Mouse (Mus musculus) naive thymus-derived CD4-positive, alpha-beta T cell, adult 2 months (primary cell): Measurements from ENCODE around the gene Cyp26a1.

Experiments used
- DNase-seq: peaks from one replicate; pipeline ENCODE4 v3.0.0-alpha.2; 2011; ENCODE audit warnings: low read depth

The Cyp26a1 gene

DNA sequence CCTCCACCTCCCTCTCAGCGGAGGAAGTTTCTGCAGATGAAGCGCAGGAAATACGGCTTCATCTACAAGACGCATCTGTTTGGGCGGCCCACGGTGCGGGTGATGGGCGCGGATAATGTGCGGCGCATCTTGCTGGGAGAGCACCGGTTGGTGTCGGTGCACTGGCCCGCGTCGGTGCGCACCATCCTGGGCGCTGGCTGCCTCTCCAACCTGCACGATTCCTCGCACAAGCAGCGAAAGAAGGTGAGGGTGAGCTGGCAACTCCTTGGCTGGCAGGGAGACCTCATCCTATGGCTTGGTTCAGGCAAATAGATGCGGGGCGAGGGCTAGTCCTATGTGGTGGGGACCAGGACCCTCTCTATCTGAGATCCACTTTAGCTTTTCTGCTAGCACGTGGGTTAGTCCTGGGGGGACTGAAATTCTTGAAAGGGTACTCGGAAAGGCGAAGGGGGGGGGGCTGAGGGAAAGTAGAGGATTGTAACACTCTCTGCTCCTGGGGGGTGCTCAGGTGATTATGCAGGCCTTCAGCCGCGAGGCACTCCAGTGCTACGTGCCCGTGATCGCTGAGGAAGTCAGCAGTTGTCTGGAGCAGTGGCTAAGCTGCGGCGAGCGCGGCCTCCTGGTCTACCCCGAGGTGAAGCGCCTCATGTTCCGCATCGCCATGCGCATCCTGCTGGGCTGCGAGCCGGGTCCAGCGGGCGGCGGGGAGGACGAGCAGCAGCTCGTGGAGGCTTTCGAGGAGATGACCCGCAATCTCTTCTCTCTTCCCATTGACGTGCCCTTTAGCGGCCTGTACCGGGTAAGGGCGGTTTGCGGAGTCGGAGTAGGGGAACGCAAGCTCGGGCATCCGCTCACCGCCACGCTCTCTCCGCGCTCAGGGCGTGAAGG is 919 bp downstream of the Cyp26a1 start:
- no peak for DNase-seq

DNA sequence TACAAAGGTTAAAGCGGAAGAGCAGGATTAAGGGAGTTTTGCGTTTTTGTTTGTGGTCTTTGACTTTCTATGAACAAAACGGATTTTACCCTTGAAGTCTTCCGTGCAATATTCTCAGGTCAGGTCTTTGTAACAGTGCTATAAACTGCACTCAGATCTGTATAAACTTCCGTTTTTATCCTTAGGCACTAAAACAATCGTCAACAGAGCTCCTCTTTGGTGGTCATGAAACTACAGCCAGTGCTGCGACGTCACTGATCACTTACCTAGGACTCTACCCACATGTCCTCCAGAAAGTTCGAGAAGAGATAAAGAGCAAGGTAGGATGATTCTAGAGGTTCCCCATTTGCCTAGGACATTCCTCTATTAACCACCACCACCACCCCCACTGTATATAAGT is 2.1 kb downstream of the Cyp26a1 start:
- no peak for DNase-seq

DNA sequence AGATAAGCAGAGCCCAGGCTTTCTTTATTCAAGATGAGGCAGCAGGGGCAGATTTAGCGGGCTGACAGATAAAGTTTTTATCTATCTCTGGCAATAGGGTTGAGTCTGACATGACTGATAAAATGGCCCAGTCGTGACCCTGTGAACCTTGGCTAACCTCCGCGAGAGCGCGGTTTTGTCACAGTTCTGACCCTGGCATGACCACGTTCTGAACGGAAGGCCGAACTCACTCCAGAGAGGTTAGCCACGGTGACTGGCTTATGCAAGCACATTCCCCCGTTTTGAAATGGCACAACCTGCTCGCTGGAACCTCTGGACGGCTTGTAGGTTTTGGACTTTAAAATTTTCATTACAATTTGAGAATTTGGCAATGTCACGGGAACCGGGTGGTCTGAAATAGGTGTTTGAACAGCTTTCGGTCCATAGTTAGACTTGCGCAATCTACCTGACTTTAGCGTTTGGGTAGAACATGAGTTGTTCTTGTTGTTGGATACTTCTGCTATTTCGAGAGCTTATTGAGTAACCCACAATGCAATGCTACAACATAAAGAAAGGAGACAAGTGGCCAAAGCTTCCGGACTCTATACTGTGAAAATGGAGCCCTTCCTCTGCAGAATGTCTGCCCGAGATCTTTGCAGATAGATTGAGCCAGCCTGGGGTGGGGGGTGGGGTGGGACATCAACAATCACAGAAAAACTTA is 4.9 kb downstream of the Cyp26a1 start:
- no peak for DNase-seq

DNA sequence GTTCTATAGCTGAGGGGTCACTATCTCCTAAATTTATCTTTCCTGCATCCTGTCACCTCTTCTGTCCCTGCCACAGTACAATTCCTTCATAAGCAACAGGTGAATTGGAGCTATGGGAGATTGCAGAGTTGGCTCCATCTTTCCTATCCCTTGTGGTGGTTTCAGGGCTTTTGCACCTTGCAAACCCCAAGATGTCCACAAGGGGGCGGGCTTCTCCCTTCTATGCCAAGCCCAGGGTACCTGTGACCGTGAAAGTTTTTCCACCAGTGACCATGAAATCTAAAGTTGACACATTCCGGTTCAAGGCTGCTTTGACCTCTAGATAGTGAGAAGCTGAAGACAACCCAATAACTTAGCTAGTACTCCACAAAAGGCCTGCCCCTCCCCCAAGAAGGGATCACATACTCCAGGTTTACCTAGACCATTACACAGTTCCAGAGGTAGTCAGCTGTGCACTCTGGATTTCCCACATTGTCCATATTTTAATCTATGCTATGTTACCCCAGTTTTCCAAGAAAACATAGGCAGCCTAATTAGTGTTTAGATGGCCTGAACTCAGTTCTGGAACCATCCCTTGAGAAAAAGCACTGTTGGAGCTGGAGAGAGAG is 6.4 kb downstream of the Cyp26a1 start:
- DNase-seq: peak; percentile 57

DNA sequence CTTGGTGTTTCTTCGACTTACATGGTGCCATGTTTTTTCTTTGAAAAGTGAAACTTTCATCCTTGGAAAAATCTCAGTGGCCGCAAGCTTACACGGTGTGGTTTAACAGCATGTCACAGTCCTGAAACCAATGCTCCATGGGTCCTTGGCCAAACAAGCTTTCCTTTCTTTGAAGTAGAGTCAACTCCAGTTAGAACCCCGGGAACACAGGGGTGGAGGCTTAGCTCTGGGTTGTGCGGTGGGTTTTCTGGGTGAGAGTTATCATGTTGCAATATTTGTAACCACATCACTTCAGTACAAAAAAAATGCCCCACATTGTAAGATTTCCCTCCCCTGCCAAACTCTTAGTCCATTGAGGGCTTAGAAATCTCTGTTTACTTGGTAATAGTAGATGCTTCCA is 8.1 kb downstream of the Cyp26a1 start:
- DNase-seq: no peak

DNA sequence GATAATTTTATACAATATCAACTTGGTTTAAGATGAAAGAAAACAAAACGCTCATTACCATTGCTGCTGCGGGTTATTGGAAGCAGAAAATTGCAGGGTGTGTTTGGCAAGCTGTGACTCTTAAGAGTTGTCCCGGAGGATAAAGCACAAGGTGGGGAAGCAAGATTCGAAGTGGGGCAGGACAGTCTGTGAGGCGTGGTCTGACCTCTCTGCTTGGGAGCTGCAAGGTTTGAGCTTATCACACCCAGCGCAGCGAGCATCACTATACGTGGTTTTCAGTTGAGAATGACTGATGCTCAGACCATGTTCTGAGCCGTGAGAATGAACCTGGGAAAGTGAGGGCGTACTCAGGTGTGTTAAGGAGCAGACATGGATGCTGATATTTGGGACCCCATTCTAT is 17.1 kb downstream of the Cyp26a1 start:
- DNase-seq: no peak

DNA sequence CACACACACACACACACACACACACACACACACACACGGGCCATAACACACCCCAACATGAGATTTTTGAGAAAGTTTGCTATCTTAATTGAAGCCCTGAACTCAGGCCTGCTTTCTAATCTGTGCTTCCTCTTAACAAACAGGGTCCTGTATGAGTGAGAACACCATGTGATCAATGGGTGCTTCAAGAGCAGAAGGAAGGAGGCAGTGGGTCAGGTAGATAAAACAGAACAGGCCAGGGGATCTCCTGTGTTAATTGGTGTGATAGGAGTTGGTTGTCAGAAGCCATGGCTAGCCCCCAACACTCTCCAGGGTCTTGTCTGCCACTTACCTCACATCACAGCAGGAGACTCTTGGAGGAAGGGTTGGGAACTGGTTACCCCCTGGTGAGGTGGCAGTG is 18.4 kb downstream of the Cyp26a1 start:
- no peak for DNase-seq

DNA sequence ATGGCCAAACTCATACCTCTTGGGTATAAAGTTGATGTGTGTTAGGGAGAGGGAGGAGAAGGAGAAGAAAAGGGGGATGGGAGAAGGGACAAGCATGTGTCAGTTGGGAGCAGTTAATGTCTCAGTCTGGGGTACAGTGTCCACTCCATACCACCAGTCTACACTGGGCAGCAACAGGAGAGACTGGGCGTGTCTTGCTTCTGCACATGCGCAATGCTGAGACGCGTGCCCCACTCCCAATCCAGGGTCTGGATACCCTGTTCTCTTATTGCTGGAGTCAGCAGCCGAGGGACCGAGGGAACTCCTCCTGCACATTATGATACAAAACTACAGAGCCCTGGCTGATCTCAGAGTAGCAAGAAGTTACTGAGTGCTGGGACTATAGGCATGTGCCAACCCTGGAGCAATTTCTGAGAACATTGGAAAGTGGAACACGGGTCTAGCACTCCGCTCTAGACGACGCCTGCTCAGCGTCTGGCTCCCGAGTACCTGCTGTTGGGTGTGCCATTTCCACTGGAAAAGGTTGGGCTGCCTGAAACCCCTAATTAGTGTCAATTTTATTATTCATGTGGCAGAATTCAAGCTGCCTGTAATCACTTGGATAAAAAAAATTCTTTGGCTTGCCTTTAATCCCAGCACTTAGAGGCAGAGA is 19.1 kb downstream of the Cyp26a1 start:
- DNase-seq: no peak

DNA sequence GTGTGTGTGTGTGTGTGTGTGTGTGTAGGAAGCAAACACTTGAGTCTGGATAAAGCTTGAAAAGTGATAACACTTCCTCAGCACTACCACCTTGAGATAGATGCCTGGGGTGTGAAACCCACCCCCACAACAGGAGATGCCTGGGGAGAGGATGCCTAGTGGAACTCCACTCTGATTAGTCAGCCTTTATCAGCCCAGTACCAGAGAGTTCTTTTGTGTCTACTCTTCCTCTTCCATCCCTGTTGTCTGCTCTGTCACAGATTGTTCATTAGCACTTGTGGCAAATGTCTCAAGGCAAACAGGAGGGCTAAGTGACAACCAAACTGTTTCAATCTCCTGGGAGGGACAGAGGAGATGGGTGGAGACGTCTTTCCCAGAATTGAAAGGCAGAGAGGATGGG is 21.6 kb downstream of the Cyp26a1 start:
- DNase-seq: no peak

DNA sequence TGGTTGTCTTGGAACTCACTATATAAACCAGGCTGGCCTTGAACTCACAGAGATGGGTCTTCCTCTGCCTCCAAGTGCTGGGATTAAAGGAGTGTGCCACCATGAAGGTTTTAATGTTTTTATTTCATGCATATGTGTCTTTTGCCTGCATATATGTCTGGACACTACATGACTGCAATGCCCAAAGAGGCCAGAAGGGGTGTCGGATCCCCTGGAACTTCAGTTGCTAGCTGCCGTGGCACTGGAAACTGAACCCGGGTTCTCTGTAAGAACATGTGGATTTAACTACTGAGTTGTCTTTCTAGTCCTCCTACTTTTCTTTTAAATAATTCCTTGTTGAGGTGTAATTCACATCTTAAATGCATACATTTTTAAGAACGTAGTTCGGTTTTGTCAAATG is 27.0 kb downstream of the Cyp26a1 start:
- no peak for DNase-seq

DNA sequence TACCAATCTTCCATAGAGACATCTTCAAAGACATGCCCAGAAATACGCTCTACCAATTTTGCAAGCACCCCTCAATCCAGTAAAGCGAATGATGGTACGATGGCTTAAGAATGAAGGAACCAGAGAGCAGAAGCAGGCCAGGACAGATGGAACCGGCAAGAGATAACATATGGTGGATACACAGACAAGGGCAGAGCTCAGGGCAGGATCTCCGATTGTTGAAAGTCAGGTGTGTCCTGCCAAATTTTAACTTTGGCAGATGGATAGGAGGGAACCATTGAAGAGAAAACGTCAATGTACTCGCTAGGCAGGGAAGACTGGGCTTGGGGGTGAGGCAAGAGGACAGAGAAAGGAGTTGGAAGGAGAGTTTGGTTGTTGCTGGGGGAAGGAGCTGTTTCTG is 29.0 kb downstream of the Cyp26a1 start:
- no peak for DNase-seq

DNA sequence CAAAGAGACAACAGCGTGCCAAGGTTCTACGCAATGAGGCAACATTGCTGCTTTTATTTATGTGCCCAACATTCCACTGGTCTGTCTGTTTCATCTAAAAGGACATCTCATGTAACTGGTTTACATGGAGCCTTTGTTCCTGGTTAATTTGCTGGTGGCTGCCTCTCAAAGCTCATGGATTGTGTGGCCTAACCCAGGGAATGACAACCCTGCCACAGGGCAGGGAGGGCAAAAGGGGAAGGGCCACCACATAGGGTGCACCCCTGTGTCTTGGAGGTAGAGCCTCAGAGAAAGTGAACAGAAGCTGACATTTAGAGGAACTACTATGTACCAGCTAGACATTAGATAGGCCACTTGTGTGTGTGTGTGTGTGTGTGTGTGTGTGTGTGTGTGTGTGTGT is 29.8 kb downstream of the Cyp26a1 start:
- DNase-seq: no peak

DNA sequence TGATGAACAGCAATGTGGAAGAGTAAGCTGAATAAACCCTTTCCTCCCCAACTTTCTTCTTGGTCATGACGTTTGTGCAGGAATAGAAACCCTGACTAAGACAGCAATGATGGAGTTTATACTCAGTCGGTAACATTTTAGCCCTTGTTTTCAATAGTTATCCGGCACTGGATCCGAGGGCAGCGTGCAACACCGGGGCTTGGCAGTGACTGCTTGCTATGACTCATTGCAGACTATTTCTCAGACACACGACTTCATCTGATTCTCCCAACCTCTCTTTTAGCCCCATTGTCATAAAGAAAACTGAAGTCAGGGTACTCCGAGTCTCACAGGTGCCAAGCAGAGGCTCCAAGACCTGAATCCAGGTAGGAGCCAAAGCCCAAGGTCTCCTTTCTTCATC is 37.8 kb downstream of the Cyp26a1 start:
- DNase-seq: no peak

DNA sequence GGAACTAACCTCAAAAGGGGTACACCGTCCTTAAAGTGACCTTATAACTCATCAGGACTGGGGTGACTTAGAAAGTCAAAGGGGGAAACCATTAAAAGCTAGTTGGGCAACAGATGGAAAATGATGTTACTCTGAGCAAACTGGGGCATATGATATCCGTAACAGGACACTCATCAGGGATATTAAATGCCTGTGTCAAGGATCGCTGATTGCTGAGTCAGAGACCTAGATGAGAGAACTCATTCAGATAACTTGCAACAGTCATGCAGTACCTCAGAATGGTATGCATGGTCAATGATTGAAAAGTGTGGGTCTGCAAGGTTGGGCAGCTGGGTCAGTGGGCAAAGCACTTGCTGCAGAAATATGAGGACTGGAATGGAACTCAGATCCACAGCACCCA is 41.0 kb downstream of the Cyp26a1 start:
- DNase-seq: no peak

DNA sequence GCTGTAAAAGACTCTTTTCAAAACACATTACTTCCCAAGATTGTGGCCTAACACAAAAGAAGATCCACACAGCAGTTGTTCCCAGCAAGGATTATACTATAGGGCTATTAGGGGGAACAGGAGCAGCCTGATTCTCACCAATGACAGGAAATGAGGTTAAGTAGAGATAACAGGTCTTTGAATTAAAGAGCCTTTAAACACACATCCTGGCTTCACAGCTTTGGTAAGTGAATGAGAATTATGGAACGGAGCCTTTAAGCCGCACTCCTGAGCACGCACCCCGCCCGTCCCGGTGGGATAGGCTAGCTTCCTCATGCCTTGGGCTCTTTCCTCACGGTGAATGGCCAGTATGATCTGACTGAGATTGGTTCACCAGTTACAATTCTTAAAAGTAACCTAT is 42.4 kb downstream of the Cyp26a1 start:
- DNase-seq: peak; percentile 6
